Mouse (Mus musculus): Measurements from ENCODE around the gene Lnpk. TPM values are rescaled to one million over a fixed set of nuclear protein-coding genes. Genes with fewer than 3 reads are reported as not detected.
A peak's percentile ranks its signal among the peaks of the same experiment; 100 is the strongest.

Lnpk gene
- total RNA-seq (2021): 10 to 100 TPM; 19.4 to 19.9 TPM

DNA sequence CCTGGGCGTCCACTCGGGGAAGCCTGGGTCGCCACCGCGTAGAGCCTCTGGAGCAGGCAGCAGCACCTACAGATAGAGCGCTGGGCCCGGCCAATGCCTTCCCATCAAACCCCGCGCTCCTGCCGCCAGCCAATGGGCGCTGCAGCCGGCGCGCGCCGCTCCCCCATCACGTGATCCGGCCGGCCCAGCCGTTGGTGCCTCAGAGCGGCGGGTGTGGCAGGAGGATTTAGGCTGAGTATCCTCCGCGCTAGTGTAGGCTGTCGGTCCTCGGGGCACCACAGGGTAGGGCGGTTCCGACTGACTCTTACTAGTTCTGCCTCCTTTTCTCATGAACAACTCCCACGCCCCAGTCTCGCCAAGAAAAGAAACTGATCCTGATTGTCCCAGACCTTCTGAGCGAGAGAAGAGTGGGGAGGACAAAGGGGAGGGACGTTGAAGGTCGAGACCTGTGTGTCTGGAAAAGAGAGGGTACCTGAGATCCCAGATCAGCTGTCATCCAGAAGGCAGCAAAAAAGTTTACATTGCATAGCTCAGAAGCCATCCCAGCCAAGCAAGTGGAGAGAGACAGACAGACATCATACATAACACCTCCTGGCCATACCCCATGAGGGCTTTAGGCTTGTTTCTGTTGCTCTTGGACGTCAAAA, at the start of gene Lnpk:
Gene Lnpk (minus strand): TSS at position 593 of the 647 bp plus-strand sequence.
- DNase-seq: peak; percentile 91 to 93
- intact Hi-C loops (cut with DNase I): loop anchor here (5.0 kb wide), 1 partner anchor 83 kb away; no protein-coding TSS in a partner anchor

DNA sequence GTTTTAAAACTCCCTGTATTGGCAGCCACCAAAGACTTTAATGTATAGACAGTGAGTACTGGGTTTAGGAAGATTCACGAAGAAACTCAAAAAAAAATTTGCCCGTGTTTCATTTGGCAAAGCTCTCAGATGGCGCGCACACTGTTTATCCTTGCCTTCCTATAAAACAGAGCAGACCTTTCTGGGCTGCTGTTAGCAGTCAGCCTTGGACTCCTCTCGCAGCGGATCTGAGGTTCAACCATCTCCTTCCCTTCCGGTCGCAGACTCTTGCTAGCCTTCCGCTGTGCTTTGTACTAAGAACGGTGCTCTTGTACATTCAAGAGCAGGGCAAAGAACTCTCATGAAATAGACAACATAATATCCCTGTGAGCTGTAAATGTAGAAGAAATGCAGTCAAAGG, 41.1 kb upstream of the Lnpk start:
- intact Hi-C loops (cut with DNase I): no loop called here
- DNase-seq: no peak

DNA sequence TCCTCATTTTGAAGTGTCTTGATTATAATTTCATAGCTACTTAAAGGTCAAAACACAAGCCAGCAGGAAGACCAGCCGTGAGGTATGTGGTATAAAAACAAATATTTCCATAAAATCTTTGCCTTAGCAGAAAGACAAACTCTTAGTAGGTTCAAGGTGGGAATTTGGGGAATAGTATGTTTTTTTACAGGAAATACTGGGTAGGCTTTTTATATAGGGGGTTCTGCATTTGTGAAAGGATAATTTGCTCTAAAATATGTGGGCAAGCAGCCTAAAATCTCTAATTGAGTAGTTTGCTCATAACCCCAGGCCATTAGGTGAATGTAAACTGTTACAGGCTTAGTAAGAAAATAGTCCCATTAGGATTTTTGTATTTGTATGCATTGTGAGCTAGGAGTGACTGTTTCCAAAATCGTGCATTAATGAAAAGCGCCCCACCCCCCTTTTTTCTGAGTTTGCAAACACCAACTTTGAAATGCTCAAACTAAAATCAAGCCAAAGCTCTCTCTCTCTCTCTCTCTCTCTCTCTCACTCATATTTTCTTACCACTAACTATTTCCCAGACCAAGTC, 40.5 kb upstream of the Lnpk start:
- intact Hi-C loops (cut with DNase I): no loop called here
- DNase-seq: no peak

DNA sequence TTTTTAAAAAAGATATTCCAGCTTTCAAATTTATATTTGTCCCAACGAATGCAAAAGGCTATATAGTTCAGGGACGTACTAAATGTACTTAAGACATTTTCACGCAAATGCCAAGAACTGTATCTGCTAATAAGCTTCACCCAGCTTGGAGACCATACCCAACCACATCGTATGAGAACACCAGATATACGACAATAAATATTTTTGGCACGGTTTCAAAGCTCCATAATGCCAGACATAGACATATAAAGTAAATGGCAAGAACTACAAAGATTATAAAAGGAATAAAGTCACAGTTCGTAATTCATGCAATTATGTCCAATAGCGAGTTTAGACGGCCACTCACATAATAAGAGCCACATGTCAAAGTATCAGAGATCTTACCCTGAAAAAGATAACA, 38.5 kb upstream of the Lnpk start:
- intact Hi-C loops (cut with DNase I): no loop called here
- DNase-seq: no peak

DNA sequence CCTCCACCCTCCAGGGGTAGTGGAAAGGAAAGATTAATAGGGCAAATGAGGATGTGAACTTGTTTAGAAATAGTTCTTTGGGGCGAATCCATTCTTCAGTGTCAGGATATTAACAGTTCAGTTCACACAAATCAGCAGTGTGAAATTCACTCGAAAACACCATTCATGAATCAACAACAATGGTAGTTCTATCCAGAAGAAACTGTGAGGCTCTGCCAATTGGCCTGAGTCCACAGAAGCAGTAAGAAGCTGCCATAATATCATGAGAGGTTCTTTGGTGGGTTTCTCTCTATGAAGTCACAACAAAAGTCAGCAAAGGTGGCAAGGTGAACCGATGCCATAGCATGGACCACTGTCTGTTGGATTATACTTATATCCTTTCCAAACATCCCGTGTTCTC, 32.2 kb upstream of the Lnpk start:
- intact Hi-C loops (cut with DNase I): no loop called here
- DNase-seq: no peak

DNA sequence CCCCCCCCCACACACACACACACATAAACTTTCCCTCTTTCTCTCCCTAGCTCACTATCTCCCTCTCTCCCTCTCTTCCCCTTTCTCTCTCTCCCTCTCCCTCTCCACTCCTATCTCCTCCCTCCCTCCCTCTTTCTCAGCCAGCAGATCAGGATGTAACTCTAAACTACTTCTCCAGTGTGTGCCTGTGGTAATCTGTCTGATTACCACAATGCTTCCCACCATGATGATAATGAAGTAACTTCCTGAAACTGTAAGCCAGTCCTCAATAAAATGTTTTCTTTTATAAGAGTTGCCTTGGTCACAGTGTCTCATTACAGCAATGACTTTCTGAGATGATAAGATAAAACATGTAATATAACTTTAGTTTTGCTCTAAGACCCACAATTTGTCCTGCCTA, 30.1 kb upstream of the Lnpk start:
- intact Hi-C loops (cut with DNase I): no loop called here
- DNase-seq: no peak

DNA sequence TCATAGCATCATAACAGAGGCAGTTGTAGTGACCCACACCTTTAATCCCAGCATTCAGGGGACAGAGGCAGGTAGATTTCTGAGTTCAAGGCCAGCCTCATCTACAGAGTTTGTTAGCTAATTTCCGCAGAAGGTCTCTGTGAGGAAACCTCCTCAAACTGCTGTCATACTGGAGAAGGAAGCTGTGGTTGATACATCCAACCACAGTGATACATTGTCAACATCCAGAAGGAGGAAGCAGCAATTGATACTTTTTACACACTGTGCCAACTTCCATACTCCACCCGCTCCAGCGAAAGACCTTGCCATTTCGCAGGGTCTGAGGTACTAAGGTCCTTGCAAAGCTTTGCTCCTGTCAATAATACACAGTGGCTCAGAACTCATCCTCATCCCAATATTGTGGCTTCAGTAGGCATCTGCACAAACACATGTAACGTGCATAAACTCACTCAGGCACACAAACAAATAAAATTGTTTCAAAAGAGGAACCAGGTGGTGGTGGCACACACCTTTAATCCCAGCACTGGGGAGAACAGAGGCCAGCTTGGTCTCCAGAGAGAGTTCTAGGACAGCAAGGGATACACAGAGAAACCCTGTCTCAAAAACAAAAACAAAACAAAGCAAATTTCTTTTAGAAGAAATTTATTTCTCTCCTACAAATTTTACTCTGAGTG, 27.0 kb upstream of the Lnpk start:
- no peak for DNase-seq
- intact Hi-C loops (cut with DNase I): no loop called here

DNA sequence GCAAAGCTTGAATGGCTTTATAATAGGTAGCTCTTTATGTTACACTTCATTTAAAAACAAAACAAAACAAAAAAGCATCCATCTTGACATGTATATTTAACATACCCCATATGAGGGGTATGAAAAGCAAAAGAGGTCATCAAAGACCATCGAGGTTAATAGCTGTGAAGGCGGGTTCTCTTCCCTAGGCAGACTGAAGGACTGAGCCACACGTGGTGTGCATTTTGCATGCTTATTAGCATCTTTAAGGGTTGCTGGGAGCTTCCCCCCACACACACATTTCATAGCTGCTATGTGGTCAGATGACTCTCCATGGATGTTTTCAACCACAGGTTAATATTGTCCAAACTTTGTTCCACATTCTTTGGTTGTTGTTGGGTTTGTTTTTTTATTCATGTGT, 24.8 kb upstream of the Lnpk start:
- no peak for DNase-seq
- intact Hi-C loops (cut with DNase I): no loop called here

DNA sequence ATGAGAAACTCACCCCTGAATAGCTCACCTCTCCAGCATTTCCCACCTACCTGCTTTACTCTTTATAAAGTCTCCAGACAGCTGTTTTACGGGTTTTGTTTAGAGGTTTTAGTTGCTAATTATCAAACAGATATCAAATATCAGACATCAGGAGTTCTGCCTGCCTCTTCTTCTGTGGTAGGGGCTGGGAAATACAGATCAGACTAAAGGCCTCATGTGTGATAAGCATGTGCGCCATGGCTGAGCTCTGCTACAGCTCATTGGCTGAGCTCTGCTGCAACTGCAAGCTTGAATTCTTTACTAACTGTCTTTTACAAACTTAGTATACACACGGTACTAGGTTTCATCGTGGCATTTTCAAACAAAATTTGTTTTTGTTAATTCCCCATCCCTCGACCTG, 23.2 kb upstream of the Lnpk start:
- no peak for DNase-seq
- intact Hi-C loops (cut with DNase I): no loop called here

DNA sequence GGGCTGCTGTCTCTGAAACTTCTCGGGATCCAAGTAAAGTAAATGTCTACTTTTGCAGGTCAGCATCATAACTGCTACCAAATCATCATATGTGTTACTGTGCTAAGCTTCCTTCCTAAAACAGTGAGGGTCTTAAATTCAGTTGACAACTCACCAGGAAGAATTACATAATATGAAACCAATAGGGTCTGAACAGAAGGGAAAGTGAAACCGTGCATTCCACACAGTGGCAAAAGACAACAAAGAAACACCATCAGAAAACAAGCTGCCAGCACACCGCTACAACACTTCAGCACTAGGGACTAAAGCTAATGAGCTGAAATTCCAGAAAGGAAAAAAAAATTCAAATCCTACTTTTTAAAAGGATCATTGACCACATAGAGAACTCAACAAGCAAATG, 17.9 kb upstream of the Lnpk start:
- intact Hi-C loops (cut with DNase I): no loop called here
- no peak for DNase-seq

DNA sequence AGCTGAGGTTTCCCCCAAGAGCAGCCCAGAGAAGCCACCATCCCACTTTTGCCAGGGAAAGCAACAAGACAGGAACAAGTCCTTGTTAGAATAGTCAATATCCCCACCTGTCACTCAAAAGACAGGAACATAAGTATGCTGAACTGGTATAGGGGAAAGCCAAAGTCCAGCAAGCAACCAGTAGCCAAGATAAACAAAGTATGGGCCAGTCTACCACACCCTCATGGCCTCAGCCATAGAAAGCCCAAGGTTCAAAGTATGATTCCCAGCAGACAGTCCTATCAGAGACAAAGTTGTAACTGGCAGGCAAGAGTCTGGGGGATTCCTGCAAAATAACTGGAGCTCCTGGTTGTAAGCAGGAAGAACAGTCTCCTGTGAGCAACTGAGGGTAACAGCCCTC, 16.9 kb upstream of the Lnpk start:
- intact Hi-C loops (cut with DNase I): no loop called here
- DNase-seq: no peak

DNA sequence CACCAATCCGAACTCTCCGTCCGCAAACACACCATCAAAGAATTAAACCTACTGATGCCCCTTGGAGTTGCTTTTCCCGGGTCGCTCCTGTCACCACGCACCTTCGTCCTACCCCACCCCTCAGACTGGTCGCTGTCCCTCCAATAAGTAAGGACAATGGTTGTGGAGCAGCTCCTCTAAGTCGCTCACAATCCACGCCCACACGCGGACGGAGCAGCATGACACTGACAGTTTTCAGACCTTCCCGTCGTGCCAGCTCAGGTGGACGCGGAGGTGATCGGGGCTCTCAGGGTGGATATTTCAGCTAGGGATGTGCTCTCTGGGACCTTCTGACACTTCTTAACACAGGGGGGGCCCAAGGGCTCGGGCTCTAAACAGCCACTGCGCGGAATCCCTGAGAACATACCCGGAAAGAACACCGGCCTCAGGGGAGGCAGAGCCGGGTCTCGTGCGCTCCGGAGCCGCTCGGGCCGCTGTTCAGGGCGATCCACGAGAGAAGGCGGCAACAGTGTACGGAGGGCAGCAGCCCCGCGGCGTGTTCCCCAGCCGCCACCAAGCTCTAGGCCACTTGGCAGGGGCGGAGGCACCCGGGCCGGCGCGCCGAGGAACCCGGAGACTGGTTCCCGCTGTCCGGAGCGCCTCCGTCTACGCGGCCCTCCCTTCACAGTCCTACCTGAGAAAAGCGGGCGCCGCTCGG, 941 bp downstream of the Lnpk start:
- DNase-seq: peak in 1 of 2 experiments; percentile 21
- intact Hi-C loops (cut with DNase I): loop anchor here (5.0 kb wide), 1 partner anchor 84 kb away; no protein-coding TSS in a partner anchor

DNA sequence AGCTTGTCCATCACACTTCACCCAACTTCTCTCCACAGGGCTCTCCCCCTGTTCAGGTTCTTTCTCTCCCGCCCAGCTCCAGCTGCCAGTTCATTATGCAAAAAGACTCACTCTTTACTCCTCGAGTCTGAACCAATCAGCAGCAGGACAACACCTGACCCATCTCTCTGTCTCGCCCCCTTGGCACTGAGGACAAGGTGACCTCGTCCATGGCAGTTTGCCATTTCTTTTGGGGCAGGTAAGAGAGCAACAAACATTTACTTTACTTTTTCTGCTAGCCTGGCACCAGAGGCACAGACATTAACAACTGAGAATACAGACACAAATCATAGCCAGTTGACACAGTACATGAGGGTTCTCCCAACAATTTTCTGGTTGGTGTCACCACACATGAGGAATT, 8.8 kb downstream of the Lnpk start:
- intact Hi-C loops (cut with DNase I): no loop called here
- DNase-seq: no peak

DNA sequence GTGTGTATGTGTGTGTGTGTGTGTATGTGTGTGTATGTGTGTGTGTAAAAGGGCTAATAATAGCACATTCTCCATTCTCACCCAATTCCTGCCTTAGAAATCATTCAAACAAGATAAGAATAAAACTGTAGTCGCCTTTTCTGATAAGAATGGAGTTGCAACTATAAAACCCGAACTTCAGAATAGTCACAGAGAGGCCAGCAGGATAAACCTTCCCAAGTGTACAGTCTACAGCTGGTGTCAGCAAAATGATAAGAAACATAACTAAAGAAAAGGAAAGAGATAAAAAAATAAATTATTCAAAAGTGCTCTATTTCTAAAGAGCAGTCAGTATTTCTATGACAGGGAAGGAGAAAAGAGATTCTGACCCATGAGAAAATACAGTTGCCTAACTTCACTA, 19.4 kb downstream of the Lnpk start:
- DNase-seq: no peak
- intact Hi-C loops (cut with DNase I): no loop called here

DNA sequence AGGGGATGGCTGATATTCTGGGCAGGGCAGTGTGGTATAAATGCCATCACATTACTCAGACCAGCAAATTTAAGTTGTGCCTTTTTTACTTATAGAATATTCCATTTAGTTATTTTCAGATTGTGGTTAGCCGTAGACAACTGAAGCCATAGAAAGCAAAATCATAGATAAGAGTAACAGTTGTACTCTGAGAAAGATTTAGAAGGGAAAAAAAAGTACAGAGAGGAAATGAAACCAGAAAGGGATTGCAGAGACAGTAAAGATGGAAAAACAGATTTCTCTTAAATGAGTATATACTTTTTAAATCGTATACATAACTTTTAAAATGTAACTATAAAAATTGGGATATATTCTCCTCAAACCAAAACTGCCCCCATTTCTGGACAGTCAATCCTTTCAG, 20.1 kb downstream of the Lnpk start:
- intact Hi-C loops (cut with DNase I): no loop called here
- DNase-seq: no peak

DNA sequence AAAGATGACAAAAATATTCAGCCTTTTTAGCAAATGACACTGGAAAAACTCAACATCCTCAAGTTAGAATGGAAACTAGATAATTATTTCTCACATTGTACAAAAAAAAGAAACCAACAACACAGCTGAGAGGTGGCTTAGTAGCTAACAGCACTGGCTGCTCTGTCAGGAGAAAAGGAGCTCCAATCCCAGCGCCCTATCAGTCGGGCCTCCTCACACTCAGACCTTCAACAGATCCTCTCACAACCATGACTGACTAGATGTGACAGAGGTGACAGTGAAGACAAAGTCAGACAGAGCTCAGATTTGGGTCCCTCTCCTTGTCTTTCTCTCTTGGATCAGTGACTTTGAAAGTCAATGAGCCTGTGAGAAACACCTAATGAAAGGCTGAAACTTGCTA, 21.8 kb downstream of the Lnpk start:
- intact Hi-C loops (cut with DNase I): no loop called here
- no peak for DNase-seq

DNA sequence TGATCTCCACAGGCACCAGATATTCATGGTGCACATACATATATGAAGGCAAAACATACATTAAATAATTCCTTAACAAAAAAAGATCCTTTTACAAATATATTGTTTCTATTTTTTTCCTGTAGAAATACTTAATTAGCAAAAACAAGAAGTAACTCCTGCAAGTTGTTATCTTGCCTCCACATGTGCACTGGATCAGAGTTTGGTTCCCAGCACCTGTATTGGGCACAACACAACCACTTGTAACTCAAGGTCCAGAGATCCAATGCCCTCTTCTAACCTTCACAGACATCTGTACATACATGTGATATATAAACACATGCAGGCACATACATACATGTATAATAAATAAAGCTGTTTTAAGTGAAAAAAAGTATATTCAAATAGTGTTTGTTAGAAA, 27.3 kb downstream of the Lnpk start:
- intact Hi-C loops (cut with DNase I): no loop called here
- no peak for DNase-seq

DNA sequence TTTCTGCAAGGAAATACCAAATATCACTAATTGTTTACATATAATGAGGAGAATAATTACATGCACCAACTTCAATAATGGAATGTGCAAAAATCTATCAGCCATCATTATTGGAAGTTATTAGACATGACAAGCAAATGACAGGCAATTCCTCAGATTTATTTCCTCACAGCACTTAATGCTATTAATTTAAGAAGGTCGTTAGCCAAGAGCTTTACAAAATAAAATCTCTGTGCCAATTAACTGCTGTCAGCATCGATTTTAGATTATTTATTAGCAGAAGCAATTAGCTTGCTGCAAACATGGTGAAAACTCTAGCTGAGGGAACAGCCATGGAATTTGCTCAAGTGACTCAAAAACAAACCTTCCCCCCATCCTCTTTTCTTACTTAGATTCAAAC, 30.9 kb downstream of the Lnpk start:
- intact Hi-C loops (cut with DNase I): no loop called here
- no peak for DNase-seq

DNA sequence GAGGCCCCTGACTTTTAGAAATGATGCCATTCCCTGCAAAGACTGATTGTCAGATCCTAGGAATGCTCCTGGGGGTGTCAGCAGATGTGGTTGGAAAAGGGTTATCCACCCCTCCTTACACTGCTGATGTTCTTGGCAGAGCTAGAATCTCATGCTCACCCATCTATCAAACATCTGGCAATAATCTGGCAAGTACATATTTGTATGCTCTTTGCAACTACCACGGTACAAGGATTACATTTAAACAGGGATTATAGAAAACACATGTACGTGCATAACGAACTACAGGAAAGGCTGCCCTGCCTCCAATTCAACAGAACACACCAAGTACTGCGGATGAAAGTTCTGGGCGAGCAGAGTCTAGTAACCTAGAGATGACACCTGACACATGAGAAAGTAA, 70.9 kb downstream of the Lnpk start:
- no peak for DNase-seq
- intact Hi-C loops (cut with DNase I): no loop called here

DNA sequence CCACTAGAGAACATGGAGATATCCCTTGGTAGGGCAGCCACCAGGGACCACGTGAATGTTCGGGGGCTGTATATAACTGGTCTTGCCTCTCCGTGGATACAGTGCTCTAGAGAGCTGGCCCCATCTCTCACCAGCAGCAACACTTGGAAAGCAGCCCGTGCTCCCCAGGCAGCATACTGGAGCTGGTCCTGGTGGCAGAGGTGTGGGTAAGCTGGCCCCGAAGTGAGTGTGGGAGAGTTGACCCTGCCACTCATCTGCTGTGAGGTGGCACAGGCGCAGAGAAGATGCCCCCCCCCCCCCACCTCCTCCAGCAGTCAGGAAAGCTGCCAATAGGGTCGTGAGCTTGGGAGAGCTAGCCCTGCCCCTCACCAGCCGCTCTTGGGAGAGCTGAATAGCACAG, 72.8 kb downstream of the Lnpk start:
- intact Hi-C loops (cut with DNase I): no loop called here
- DNase-seq: no peak

DNA sequence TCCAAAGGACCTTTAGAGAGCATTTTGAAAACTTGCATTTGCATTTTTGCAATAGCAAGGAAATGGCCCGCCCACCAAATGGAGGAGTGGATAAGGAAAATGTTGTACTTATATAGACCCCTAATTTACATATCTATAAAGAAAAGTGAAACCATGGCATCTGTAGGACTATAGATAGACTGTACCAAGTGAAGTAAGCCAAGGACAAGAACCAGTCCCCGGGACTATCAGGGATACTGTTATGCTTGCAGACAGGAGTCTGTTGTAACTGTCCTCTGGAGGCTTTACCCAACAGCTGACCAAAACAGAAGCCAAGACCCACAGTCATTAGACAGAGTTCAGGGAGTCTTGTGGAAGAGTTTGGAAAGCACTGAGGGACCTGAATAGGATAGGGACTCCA, 78.9 kb downstream of the Lnpk start:
- no peak for DNase-seq
- intact Hi-C loops (cut with DNase I): no loop called here

DNA sequence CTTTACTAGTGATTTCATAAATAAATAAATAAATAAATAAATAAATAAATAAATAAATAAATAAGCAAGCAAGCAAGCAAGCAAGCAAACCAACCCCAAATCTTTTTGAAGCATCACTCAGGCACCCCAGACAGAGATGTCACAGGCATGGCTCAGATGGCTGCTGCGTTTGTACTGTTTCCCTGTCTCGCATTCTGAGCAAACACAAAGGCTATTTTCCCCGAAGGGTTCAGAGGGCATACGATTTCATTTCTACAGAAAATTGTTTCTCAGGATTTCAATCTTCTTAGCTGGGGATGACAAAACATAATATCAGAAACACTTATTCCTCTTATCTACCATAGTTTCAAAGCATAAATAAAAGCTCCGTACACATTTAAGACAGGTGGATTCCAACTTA, 81.4 kb downstream of the Lnpk start:
- intact Hi-C loops (cut with DNase I): no loop called here
- no peak for DNase-seq
